Mouse (Mus musculus) lung, postnatal 0 days (tissue): ENCODE results near the gene Pou2f2.

Experiments
- CTCF ChIP-seq: IDR thresholded peaks from 2 replicates; pipeline ENCODE4 v1.5.1; 2016; ENCODE audit warnings: antibody characterized with exemption, mild to moderate bottlenecking
- EP300 ChIP-seq: IDR thresholded peaks from 2 replicates; pipeline ENCODE4 v1.6.1; 2016; ENCODE audit warnings: antibody characterized with exemption, mild to moderate bottlenecking, control low read depth

DNA sequence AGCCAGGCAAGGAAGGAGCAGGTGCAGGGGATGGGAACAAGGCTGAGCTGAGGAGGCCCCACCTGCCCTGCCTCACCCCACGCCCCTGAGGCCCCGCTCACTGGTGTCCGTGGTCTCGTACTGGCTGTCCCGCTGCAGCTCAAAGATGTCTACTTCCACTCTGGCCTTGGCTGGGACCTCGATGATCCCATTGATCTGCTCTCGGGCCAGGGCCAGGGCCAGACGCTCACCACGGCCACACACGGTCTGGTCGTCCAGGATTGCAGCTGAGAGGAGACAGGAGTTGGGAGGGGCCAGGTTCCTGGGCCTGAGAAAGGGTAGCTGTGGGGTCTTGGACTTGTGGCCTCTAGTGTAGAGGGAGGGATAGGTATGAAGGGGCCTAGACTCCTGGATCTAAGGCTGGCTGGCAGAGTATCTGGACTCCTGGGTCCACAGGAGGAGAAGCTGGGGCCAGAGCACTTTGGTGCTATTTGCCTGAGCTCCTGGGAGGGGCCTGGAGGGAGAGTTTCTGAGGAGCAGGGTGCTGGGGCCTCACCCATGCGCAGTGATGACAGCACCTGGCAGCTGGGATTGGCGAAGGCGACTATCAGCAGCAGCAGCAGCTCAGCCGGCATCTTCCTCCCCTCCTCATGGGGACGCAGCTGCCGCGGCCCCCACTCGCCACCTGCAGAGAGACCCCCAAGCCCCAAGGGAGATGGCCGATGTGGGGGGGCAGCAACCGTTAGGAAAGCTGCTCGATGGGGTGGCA, 111.4 kb downstream of the Pou2f2 start:
- TF ChIP-seq CTCF (no peak), EP300 (no peak)
